In the genomic region with DNA sequence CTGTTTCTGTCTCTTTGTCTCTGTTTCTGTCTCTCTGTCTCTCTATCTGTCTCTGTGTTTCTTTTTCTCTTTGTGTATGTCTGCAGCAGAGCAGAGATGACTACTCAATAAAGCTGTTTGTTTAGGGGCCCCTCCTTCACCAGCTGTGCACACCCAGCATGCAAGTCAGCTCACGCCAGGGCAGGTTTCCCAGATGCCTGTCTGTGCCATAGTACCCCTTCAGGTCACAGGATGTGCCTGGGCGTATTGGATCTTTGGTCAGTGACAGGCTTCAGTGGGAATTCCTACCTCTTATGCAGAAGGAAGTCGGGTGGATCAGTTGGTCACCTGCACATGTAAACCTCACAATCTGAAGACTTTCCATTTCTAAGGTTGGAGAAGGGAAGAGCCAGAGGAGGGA, we compare ENCODE assay signal across 30 mouse cellular contexts. TPM values are rescaled to one million over a fixed set of nuclear protein-coding genes. Genes with fewer than 3 reads are reported as not detected.
DNase-seq lines count a peak whose midpoint lies in the region.
"Had no signal": no experiment of that assay in that cellular context is flagged by ENCODE, and none has a peak within 500 bp of the region (broad histone marks: within the 10 kb centered on the region; RNA-seq: fewer than 3 reads in every experiment).

No protein-coding gene starts in this region.

- DNase-seq in lung, postnatal 36 days: peak; percentile 11
- DNase-seq in lung, postnatal 4 days: no peak
- DNase-seq in urinary bladder, adult 2 months (ENCODE audit: low spot score): peak; percentile 40
- no peak for DNase-seq in urinary bladder, postnatal 4 days (ENCODE audit: low spot score in 2 of 2)
- DNase-seq in urinary bladder, postnatal 36 days (ENCODE audit: low spot score in 2 of 2): peak; percentile 57 to 58
- DNase-seq in MN1 (ENCODE audit: low spot score): no peak
- DNase-seq: adrenal gland, adult 2 months; adrenal gland, postnatal 14 days; B cell, adult 2 months; cerebellum, adult 11 months; cerebellum, adult 2 months; cerebellum, adult 9-11 months; cerebellum, postnatal 25 days; embryo, embryonic 11 days; gastrocnemius, postnatal 10 days; gastrocnemius, postnatal 36 days; heart, adult 2 months; heart, postnatal 14 days; heart, postnatal 4 days had no signal

RNA-seq across cellular contexts. Expression of gene Il1a, which starts 14.4 kb away (rescaled TPM):
- polyA plus RNA-seq in urinary bladder, adult 2 months (2012; rRNA removed): not detected in 2 replicates
- polyA plus RNA-seq: adrenal gland, adult 2 months; embryonic facial prominence, embryonic 10.5 days; embryonic facial prominence, embryonic 13.5 days; erythroblast, embryonic 14.5 days; G1E; heart, adult 2 months had no signal

RNA-seq across cellular contexts. Expression of gene Ckap2l, which starts 27.2 kb away (rescaled TPM):
- polyA plus RNA-seq in urinary bladder, adult 2 months (2012; rRNA removed): 0.52 and 1.4 TPM in 2 replicates

RNA-seq across cellular contexts. Expression of gene Il1b, which starts 46.7 kb away (rescaled TPM):
- 0.28 and 0.49 TPM in 2 replicates for polyA plus RNA-seq in urinary bladder, adult 2 months (2012; rRNA removed)
- polyA plus RNA-seq: embryonic facial prominence, embryonic 10.5 days; erythroblast, embryonic 14.5 days; forebrain, embryonic 12.5 days; forebrain, embryonic 15.5 days; heart, embryonic 10.5 days; heart, embryonic 13.5 days; hindbrain, embryonic 11.5 days; hindbrain, embryonic 14.5 days; hindbrain, postnatal 0 days had no signal

Comparison
In these comparisons a context has a peak if more than half of its experiments do, and no peak if none do; other contexts are left out.
1. DNase-seq: peak in lung, postnatal 36 days (single experiment), urinary bladder, adult 2 months (single experiment) and urinary bladder, postnatal 36 days (2 of 2); none in lung, postnatal 4 days (0 of 2), urinary bladder, postnatal 4 days (0 of 2) and MN1 (single experiment).